Mouse (Mus musculus) C2C12 (cell line): ENCODE data around the gene Grip1. TPM values are rescaled to one million over a fixed set of nuclear protein-coding genes. Genes with fewer than 3 reads are reported as not detected.

Experiments
- H3K27me3 ChIP-seq: one replicate; pipeline ENCODE4 v1.6.1; 2011; ENCODE audit not compliant: control insufficient read depth, insufficient read depth, insufficient read length
- H3K36me3 ChIP-seq: one replicate; pipeline ENCODE4 v1.6.1; 2011; ENCODE audit not compliant: control insufficient read depth, insufficient read depth
- H3K4me3 ChIP-seq: one replicate; pipeline ENCODE4 v1.5.1; 2011; ENCODE audit warnings: mild to moderate bottlenecking, control low read depth; ENCODE audit not compliant: poor library complexity, insufficient read depth, severe bottlenecking
- H3K79me2 ChIP-seq: one replicate; pipeline ENCODE4 v1.6.1; 2011; ENCODE audit not compliant: control insufficient read depth, insufficient read depth
- H3K79me3 ChIP-seq: one replicate; pipeline ENCODE4 v1.6.1; 2011; ENCODE audit warnings: low read depth, control low read depth
- H3ac ChIP-seq: one replicate; pipeline ENCODE3; 2011; ENCODE audit warnings: low read depth; ENCODE audit not compliant: control insufficient read depth, insufficient read length
- CEBPB ChIP-seq: IDR thresholded peaks from one replicate; pipeline ENCODE4 v1.6.1; 2011; ENCODE audit warnings: low read depth, mild to moderate bottlenecking, control low read depth, moderate library complexity
- CTCF ChIP-seq: IDR thresholded peaks from one replicate; pipeline ENCODE4 v1.5.1; 2011; ENCODE audit not compliant: control insufficient read depth, insufficient read depth, insufficient read length
- FOSL1 ChIP-seq: IDR thresholded peaks from one replicate; pipeline ENCODE4 v1.8.0; 2011; ENCODE audit warnings: mild to moderate bottlenecking, low read length; ENCODE audit not compliant: poor library complexity, insufficient read depth, severe bottlenecking
- MAX ChIP-seq: IDR thresholded peaks from one replicate; pipeline ENCODE4 v1.6.1; 2011; ENCODE audit warnings: mild to moderate bottlenecking, control low read depth
- MYOD1 ChIP-seq: IDR thresholded peaks from one replicate; pipeline ENCODE4 v1.6.1; 2011; ENCODE audit warnings: low read depth; ENCODE audit not compliant: control insufficient read depth, insufficient read length
- MYOG ChIP-seq: IDR thresholded peaks from one replicate; pipeline ENCODE4 v1.6.1; 2011; ENCODE audit not compliant: control insufficient read depth, insufficient read length; ENCODE audit errors: extremely low read depth
- USF1 ChIP-seq: IDR thresholded peaks from one replicate; pipeline ENCODE4 v1.6.1; 2011; ENCODE audit warnings: low read depth, mild to moderate bottlenecking, control low read depth, moderate library complexity
- polyA plus RNA-seq: library from polyadenylated mRNA; unstranded; fragments of >200 nt; fragmentation: generic; extraction: Trizol; gene quantifications from one replicate; pipeline ENCODE4 v1.2.1, GENCODE M21; 2012; ENCODE audit warnings: missing spikeins

Gene Grip1
- polyA plus RNA-seq, 1 experiment, result 0.02 TPM

GRCm38 (mm10) chr10:119761451-119762367 is 308.1 kb downstream of the Grip1 start:
- H3K79me2 ChIP-seq, result no peaks in the 10 kb centered on the region
- H3K36me3 ChIP-seq, result no peaks in the 10 kb centered on the region
- no peak overlapping the region for H3K4me3 ChIP-seq
- no peak for TF ChIP-seq MYOD1
- TF ChIP-seq MAX, result no peak
- no peak for TF ChIP-seq FOSL1
- TF ChIP-seq USF1, result no peak
- TF ChIP-seq MYOG, result no peak
- no peaks in the 10 kb centered on the region for H3K27me3 ChIP-seq
- no peak overlapping the region for H3ac ChIP-seq
- no peaks in the 10 kb centered on the region for H3K79me3 ChIP-seq

DNA sequence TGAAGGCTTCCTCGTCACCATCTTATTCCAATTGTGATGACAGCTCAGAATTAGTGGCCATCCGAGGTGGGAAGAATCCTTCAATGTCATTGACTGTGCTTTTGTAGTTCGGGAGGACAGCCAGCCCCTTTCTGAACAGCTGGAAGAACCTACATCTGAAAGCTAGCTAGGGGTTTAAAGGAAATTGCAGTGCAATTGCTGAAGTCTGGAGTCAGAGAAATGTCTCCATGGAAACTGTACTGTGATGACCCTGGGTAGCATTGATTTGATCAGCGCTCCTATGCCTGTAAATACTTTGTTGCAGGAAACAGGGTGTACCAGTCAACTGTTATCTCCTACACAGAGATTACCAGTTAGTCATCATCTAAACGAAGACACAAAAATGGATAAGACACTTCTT is 325.2 kb downstream of the Grip1 start:
- H3K79me3 ChIP-seq, result no peaks in the 10 kb centered on the region
- no peaks in the 10 kb centered on the region for H3K79me2 ChIP-seq
- H3K4me3 ChIP-seq, result no peak overlapping the region
- no peak for TF ChIP-seq CEBPB
- no peak for TF ChIP-seq MYOD1
- no peak for TF ChIP-seq USF1
- no peak for TF ChIP-seq FOSL1
- no peak for TF ChIP-seq MYOG
- H3K27me3 ChIP-seq, result no peaks in the 10 kb centered on the region
- no peak overlapping the region for H3ac ChIP-seq
- H3K36me3 ChIP-seq, result no peaks in the 10 kb centered on the region

DNA sequence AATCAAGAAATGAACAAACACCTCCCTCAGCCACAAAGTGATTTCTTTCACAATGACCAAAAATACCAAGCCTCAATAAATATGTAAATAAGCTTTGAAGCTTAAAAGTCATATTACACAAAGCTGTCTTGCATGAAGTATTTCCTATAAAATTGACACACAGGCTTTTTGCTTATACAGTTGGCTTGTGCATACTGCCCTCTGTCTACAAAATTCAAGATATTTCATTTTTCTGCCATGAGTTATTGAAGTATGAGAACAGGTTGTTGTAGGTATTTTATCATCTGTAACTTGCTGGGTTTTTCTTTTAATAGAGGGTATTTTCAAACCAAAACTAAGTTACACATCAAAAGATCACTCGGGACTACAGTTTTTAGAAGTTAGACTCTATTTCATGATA is 326.0 kb downstream of the Grip1 start:
- Histone ChIP-seq H3K79me2 (no peaks in the 10 kb centered on the region), H3K79me3 (no peaks in the 10 kb centered on the region), H3ac (no peak overlapping the region), H3K4me3 (no peak overlapping the region), H3K36me3 (no peaks in the 10 kb centered on the region), H3K27me3 (no peaks in the 10 kb centered on the region)
- TF ChIP-seq MYOD1, result no peak
- TF ChIP-seq MAX, result no peak
- no peak for TF ChIP-seq FOSL1
- TF ChIP-seq MYOG, result no peak
- no peak for TF ChIP-seq CEBPB
- TF ChIP-seq CTCF, result no peak
- TF ChIP-seq USF1, result no peak

DNA sequence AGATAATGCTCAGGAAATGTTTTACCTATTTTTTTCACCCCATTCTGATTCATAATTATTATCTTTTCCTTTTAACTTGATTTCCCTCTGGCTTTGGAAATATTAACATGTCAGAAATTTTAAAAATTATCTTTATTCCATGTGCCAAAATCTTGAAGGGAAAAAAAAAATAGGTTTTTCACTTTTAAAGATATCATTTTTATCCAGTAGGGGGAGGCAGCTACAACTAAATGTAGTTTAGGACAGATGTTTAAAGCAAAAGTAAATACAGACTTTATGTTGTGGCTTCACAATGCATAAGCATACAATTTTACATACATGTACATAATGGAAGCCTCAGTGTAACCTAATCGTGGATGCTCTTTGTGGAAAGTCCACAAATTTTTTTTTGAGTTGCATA is 336.9 kb downstream of the Grip1 start:
- Histone ChIP-seq H3K27me3 (no peaks in the 10 kb centered on the region), H3ac (no peak overlapping the region), H3K4me3 (no peak overlapping the region), H3K79me3 (no peaks in the 10 kb centered on the region), H3K79me2 (no peaks in the 10 kb centered on the region), H3K36me3 (no peaks in the 10 kb centered on the region)
- TF ChIP-seq MYOG (no peak), CTCF (no peak), USF1 (no peak), MAX (no peak), MYOD1 (no peak), CEBPB (no peak)

DNA sequence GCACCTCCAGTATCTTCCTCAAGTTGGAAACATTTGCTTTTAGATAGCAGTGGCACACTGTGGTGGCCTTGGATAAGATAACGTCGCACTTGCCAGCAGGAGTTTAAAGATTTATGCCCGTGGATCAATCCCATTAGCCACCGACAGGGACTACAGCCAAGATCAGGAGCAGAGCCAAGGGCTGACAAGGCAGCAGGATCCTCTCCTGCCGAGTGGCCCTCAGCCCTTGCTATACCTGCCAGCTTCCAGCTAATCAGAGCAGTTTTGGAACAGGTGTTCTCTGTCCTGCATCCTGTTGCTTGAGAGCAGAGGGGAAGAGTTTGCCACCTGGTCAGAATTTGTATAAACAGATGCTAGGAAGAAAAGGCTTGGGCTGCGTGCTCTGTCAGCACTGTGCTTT is 348.8 kb downstream of the Grip1 start:
- Histone ChIP-seq H3K79me2 (no peaks in the 10 kb centered on the region), H3ac (no peak overlapping the region), H3K79me3 (no peaks in the 10 kb centered on the region), H3K27me3 (peaks cover 5% of the 10 kb centered on the region), H3K4me3 (no peak overlapping the region), H3K36me3 (no peaks in the 10 kb centered on the region)
- no peak for TF ChIP-seq FOSL1
- no peak for TF ChIP-seq CTCF
- no peak for TF ChIP-seq CEBPB
- TF ChIP-seq MAX, result no peak
- TF ChIP-seq MYOD1, result no peak
- no peak for TF ChIP-seq USF1
- TF ChIP-seq MYOG, result no peak
